Mouse (Mus musculus): ENCODE data around the gene Kcnq2. TPM values are rescaled to one million over a fixed set of nuclear protein-coding genes. Genes with fewer than 3 reads are reported as not detected.

Kcnq2 gene
- total and polyA plus RNA-seq, 3 experiments, result 0.05 to 0.23 TPM; not detected in 1

GRCm38 (mm10) chr2:181044001-181044400 lies 91.1 kb downstream of the Kcnq2 start:
- 43% methylated on average over 3 of the region's 3 CpGs for WGBS
- no peak overlapping the region for H3K27ac ChIP-seq
- H3K9ac ChIP-seq (ENCODE audit: low read depth, low read length), result no peak overlapping the region
- H3K79me2 ChIP-seq (replicated peaks; ENCODE audit: control insufficient read depth, insufficient read depth, low read length), result no peaks in the 10 kb centered on the region
- TF ChIP-seq POLR2A (IDR thresholded peaks at IDR 0.05; ENCODE audit: insufficient read depth, low read depth, low read length), result no peak
- H3K27me3 ChIP-seq (ENCODE audit: control insufficient read depth, insufficient read depth, low read length), result peaks cover 9% of the 10 kb centered on the region
- H3K4me3 ChIP-seq, result no peak overlapping the region
- no peaks in the 10 kb centered on the region for H3K36me3 ChIP-seq (ENCODE audit: control insufficient read depth, insufficient read depth, low read length)
- DNase-seq, result no peak
- intact Hi-C loops (cut with DNase I), result no loop called here
- H3K4me1 ChIP-seq (ENCODE audit: control insufficient read depth, insufficient read depth, low read length), result no peaks in the 10 kb centered on the region

- H3K27me3 ChIP-seq (ENCODE audit: control insufficient read depth, insufficient read depth, low read length), result peaks cover 12% of the 10 kb centered on the region
- no peak within 1 kb of the TSS for H3K9ac ChIP-seq (ENCODE audit: low read depth, low read length)
- no peak for DNase-seq
- H3K4me1 ChIP-seq (ENCODE audit: control insufficient read depth, insufficient read depth, low read length), result no peaks in the 10 kb centered on the region
- no peaks in the 10 kb centered on the region for H3K36me3 ChIP-seq (ENCODE audit: control insufficient read depth, insufficient read depth, low read length)
- intact Hi-C loops (cut with DNase I), result no loop called here
- WGBS, result 38% methylated on average over 3 of the region's 3 CpGs
- no peak within 1 kb of the TSS for H3K27ac ChIP-seq
- no peak within 1 kb of the TSS for H3K4me3 ChIP-seq
- H3K79me2 ChIP-seq (replicated peaks; ENCODE audit: control insufficient read depth, insufficient read depth, low read length), result no peaks in the 10 kb centered on the region
- no peak for TF ChIP-seq POLR2A (IDR thresholded peaks at IDR 0.05; ENCODE audit: insufficient read depth, low read depth, low read length)
- no peak for TF ChIP-seq EP300 (IDR thresholded peaks at IDR 0.05; ENCODE audit: insufficient read depth, low read depth, low read length)
- no peak for TF ChIP-seq CTCF (IDR thresholded peaks at IDR 0.05)
Observed at GRCm38 (mm10) chr2:181043437-181043836, 91.7 kb downstream of the Kcnq2 start, which contains the start of gene Chrna4. Chrna4 (minus strand) TSS chr2:181043546.

- DNase-seq, result no peak
- intact Hi-C loops (cut with DNase I), result no loop called here
Observed at GRCm38 (mm10) chr2:181042376-181042775, 92.7 kb downstream of the Kcnq2 start.

GRCm38 (mm10) chr2:181041941-181042340 lies 93.2 kb downstream of the Kcnq2 start:
- no peaks in the 10 kb centered on the region for H3K4me1 ChIP-seq (ENCODE audit: control insufficient read depth, insufficient read depth, low read length)
- no peak overlapping the region for H3K9ac ChIP-seq (ENCODE audit: low read depth, low read length)
- no peak for DNase-seq
- no peaks in the 10 kb centered on the region for H3K79me2 ChIP-seq (replicated peaks; ENCODE audit: control insufficient read depth, insufficient read depth, low read length)
- H3K36me3 ChIP-seq (ENCODE audit: control insufficient read depth, insufficient read depth, low read length), result no peaks in the 10 kb centered on the region
- H3K27me3 ChIP-seq (ENCODE audit: control insufficient read depth, insufficient read depth, low read length), result peaks cover 17% of the 10 kb centered on the region
- no peak overlapping the region for H3K4me3 ChIP-seq
- TF ChIP-seq POLR2A (IDR thresholded peaks at IDR 0.05; ENCODE audit: insufficient read depth, low read depth, low read length), result no peak
- TF ChIP-seq CTCF (IDR thresholded peaks at IDR 0.05), result no peak
- no peak for TF ChIP-seq EP300 (IDR thresholded peaks at IDR 0.05; ENCODE audit: insufficient read depth, low read depth, low read length)
- WGBS, result 26% methylated on average over 7 of the region's 7 CpGs
- intact Hi-C loops (cut with DNase I), result no loop called here
- H3K27ac ChIP-seq, result no peak overlapping the region

More at GRCm38 (mm10) chr2:181042376-181042775, 92.7 kb downstream of the Kcnq2 start:
- Histone ChIP-seq H3K36me3 (ENCODE audit: control insufficient read depth, insufficient read depth, low read length) (no peaks in the 10 kb centered on the region), H3K79me2 (replicated peaks; ENCODE audit: control insufficient read depth, insufficient read depth, low read length) (no peaks in the 10 kb centered on the region), H3K9ac (ENCODE audit: low read depth, low read length) (no peak overlapping the region), H3K27me3 (ENCODE audit: control insufficient read depth, insufficient read depth, low read length) (peaks cover 17% of the 10 kb centered on the region), H3K4me3 (no peak overlapping the region), H3K27ac (no peak overlapping the region), H3K4me1 (ENCODE audit: control insufficient read depth, insufficient read depth, low read length) (no peaks in the 10 kb centered on the region)
- TF ChIP-seq POLR2A (IDR thresholded peaks at IDR 0.05; ENCODE audit: insufficient read depth, low read depth, low read length) (no peak), EP300 (IDR thresholded peaks at IDR 0.05; ENCODE audit: insufficient read depth, low read depth, low read length) (no peak), CTCF (IDR thresholded peaks at IDR 0.05) (no peak)

- DNase-seq, result no peak
- no peaks in the 10 kb centered on the region for H3K36me3 ChIP-seq (ENCODE audit: control insufficient read depth, insufficient read depth, low read length)
- intact Hi-C loops (cut with DNase I), result no loop called here
- peaks cover 17% of the 10 kb centered on the region for H3K27me3 ChIP-seq (ENCODE audit: control insufficient read depth, insufficient read depth, low read length)
- no peaks in the 10 kb centered on the region for H3K4me1 ChIP-seq (ENCODE audit: control insufficient read depth, insufficient read depth, low read length)
- H3K4me3 ChIP-seq, result no peak overlapping the region
- no peak for TF ChIP-seq EP300 (IDR thresholded peaks at IDR 0.05; ENCODE audit: insufficient read depth, low read depth, low read length)
- TF ChIP-seq CTCF (IDR thresholded peaks at IDR 0.05), result no peak
- TF ChIP-seq POLR2A (IDR thresholded peaks at IDR 0.05; ENCODE audit: insufficient read depth, low read depth, low read length), result no peak
- H3K27ac ChIP-seq, result no peak overlapping the region
- no peak overlapping the region; the same call in 1 of the 2 replicates for H3K9ac ChIP-seq (ENCODE audit: low read depth, low read length)
- H3K79me2 ChIP-seq (replicated peaks; ENCODE audit: control insufficient read depth, insufficient read depth, low read length), result no peaks in the 10 kb centered on the region
- 3% methylated on average over 16 of the region's 16 CpGs for WGBS
Observed at GRCm38 (mm10) chr2:181039356-181039680, 95.8 kb downstream of the Kcnq2 start.

GRCm38 (mm10) chr2:181038644-181039355 lies 96.3 kb downstream of the Kcnq2 start:
- H3K79me2 ChIP-seq (replicated peaks; ENCODE audit: control insufficient read depth, insufficient read depth, low read length), result no peaks in the 10 kb centered on the region
- no peak overlapping the region for H3K27ac ChIP-seq
- no peaks in the 10 kb centered on the region for H3K4me1 ChIP-seq (ENCODE audit: control insufficient read depth, insufficient read depth, low read length)
- H3K4me3 ChIP-seq, result peak overlapping the region; percentile 37
- H3K36me3 ChIP-seq (ENCODE audit: control insufficient read depth, insufficient read depth, low read length), result no peaks in the 10 kb centered on the region
- intact Hi-C loops (cut with DNase I), result no loop called here
- H3K27me3 ChIP-seq (ENCODE audit: control insufficient read depth, insufficient read depth, low read length), result peaks cover 17% of the 10 kb centered on the region
- WGBS, result 2% methylated on average over 61 of the region's 63 CpGs
- DNase-seq, result peak in 1 of 2 experiments; percentile 26
- H3K9ac ChIP-seq (ENCODE audit: low read depth, low read length), result peak overlapping the region; percentile 33; the same call in 1 of the 2 replicates
- no peak for TF ChIP-seq POLR2A (IDR thresholded peaks at IDR 0.05; ENCODE audit: insufficient read depth, low read depth, low read length)
